ENCODE assay signal across 33 mouse cellular contexts in the genomic region with DNA sequence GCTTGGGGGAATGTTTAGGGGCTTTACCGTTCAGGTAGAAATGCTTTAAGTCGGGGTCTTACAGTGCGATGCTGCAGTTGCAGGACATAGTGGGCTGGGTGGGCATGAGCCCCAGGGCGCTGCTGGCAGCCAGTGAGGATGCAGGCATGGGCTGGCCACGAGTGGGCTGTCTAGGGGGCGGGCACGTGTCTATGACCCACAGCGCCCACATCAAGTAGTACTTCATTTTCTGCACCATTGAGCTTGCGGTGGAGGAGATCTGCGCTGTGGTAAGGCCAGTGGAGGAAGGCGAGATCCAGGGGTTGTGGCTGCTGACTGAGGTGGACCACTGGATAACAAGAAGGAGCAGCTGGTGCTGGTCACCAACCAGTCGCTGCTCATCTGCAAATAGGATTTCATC. TPM values are rescaled to one million over a fixed set of nuclear protein-coding genes. Genes with fewer than 3 reads are reported as not detected.
DNase-seq lines count a peak whose midpoint lies in the region; ATAC-seq and TF ChIP-seq lines count a peak whose summit lies in the region.
"Had no signal": no experiment of that assay in that cellular context is flagged by ENCODE, and none has a peak within 500 bp of the region (broad histone marks: within the 10 kb centered on the region; RNA-seq: fewer than 3 reads in every experiment).

No protein-coding gene starts in this region.

- H3K4me2 ChIP-seq in heart, embryonic 12.5 days = no peak overlapping the region
- peak overlapping the region; percentile 28; the same call in 1 of the 2 replicates for H3K4me2 ChIP-seq in hindbrain, postnatal 0 days (ENCODE audit: low read depth, low read length)
- no peak overlapping the region for H3K4me2 ChIP-seq in hindbrain, embryonic 14.5 days (replicated peaks)
- no peak overlapping the region for H3K4me2 ChIP-seq in kidney, embryonic 16.5 days (replicated peaks; ENCODE audit: low read depth, low read length)
- peak overlapping the region; percentile 20; the same call in 1 of the 2 replicates for H3K4me2 ChIP-seq in midbrain, postnatal 0 days (ENCODE audit: low read depth, low read length, poor library complexity, severe bottlenecking)
- no peak overlapping the region for H3K4me2 ChIP-seq in midbrain, embryonic 11.5 days
- H3K4me2 ChIP-seq: embryonic facial prominence, embryonic 13.5 days; forebrain, embryonic 12.5 days; forebrain, embryonic 15.5 days had no signal

- H3K4me1 ChIP-seq in heart, embryonic 12.5 days (replicated peaks) = no peaks in the 10 kb centered on the region
- H3K4me1 ChIP-seq in hindbrain, postnatal 0 days (ENCODE audit: insufficient read depth, low read length) = no peaks in the 10 kb centered on the region
- no peaks in the 10 kb centered on the region for H3K4me1 ChIP-seq in hindbrain, embryonic 14.5 days (replicated peaks; ENCODE audit: control insufficient read depth, insufficient read depth, low read length)
- no peaks in the 10 kb centered on the region for H3K4me1 ChIP-seq in kidney, embryonic 16.5 days (ENCODE audit: insufficient read depth, low read length)
- no peaks in the 10 kb centered on the region for H3K4me1 ChIP-seq in midbrain, postnatal 0 days (ENCODE audit: insufficient read depth, low read length)
- H3K4me1 ChIP-seq in midbrain, embryonic 11.5 days (ENCODE audit: control insufficient read depth, insufficient read depth, low read length) = no peaks in the 10 kb centered on the region
- H3K4me1 ChIP-seq: embryonic facial prominence, embryonic 10.5 days; embryonic facial prominence, embryonic 13.5 days; forebrain, embryonic 12.5 days; forebrain, embryonic 15.5 days; heart, embryonic 10.5 days had no signal

- peaks cover 17% of the 10 kb centered on the region for H3K27me3 ChIP-seq in heart, embryonic 12.5 days (replicated peaks)
- no peaks in the 10 kb centered on the region for H3K27me3 ChIP-seq in hindbrain, postnatal 0 days (ENCODE audit: insufficient read depth, low read length)
- H3K27me3 ChIP-seq in hindbrain, embryonic 14.5 days (ENCODE audit: control insufficient read depth, insufficient read depth, low read length) = no peaks in the 10 kb centered on the region
- no peaks in the 10 kb centered on the region for H3K27me3 ChIP-seq in kidney, embryonic 16.5 days (ENCODE audit: insufficient read depth, low read length)
- H3K27me3 ChIP-seq in midbrain, postnatal 0 days (ENCODE audit: insufficient read depth, low read length) = no peaks in the 10 kb centered on the region
- no peaks in the 10 kb centered on the region for H3K27me3 ChIP-seq in midbrain, embryonic 11.5 days (ENCODE audit: control insufficient read depth, insufficient read depth, low read length)
- H3K27me3 ChIP-seq: forebrain, embryonic 12.5 days; forebrain, embryonic 15.5 days had no signal

- DNase-seq in heart, adult 11 months = peak; percentile 72
- DNase-seq in hindbrain, postnatal 0 days (ENCODE audit: low spot score) = no peak
- no peak for DNase-seq in hindbrain, embryonic 14.5 days (ENCODE audit: low spot score)
- no peak for DNase-seq in kidney, postnatal 36 days
- DNase-seq in midbrain, postnatal 0 days (ENCODE audit: low spot score) = no peak
- DNase-seq in midbrain, embryonic 11.5 days (ENCODE audit: low spot score, missing footprints) = no peak
- DNase-seq: adrenal gland, adult 8-10 months; adrenal gland, postnatal 25 days; cerebellum, adult 11-12 months; cerebellum, adult 8-10 months; cerebellum, postnatal 10 days; cerebellum, postnatal 36 days; embryo, embryonic 11 days; gastrocnemius, postnatal 25 days; heart, adult 2 months had no signal

- no peak for ATAC-seq in heart, embryonic 12.5 days (ENCODE audit: insufficient number of reproducible peaks, low FRiP score)
- ATAC-seq in hindbrain, postnatal 0 days = peak; percentile 45; the same call in 1 of the 2 replicates
- no peak for ATAC-seq in hindbrain, embryonic 14.5 days (ENCODE audit: low FRiP score)
- peak; percentile 69; the same call in 1 of the 2 replicates for ATAC-seq in kidney, embryonic 16.5 days (ENCODE audit: low FRiP score, low TSS enrichment)
- 0 out of 2 replicates have a peak, but pooled peaks have one; percentile 38 for ATAC-seq in midbrain, postnatal 0 days (ENCODE audit: low FRiP score)
- ATAC-seq in midbrain, embryonic 11.5 days (ENCODE audit: low FRiP score) = no peak
- ATAC-seq: activated CD4-positive, CD25-positive, alpha-beta regulatory T cell, adult 4 months; forebrain, embryonic 15.5 days had no signal

- H3K9me3 ChIP-seq in heart, embryonic 12.5 days (replicated peaks) = no peaks in the 10 kb centered on the region
- no peaks in the 10 kb centered on the region for H3K9me3 ChIP-seq in hindbrain, postnatal 0 days (ENCODE audit: low read length)
- H3K9me3 ChIP-seq in hindbrain, embryonic 14.5 days (ENCODE audit: control insufficient read depth, low read length) = no peaks in the 10 kb centered on the region
- no peaks in the 10 kb centered on the region for H3K9me3 ChIP-seq in kidney, embryonic 16.5 days (ENCODE audit: low read length)
- no peaks in the 10 kb centered on the region for H3K9me3 ChIP-seq in midbrain, postnatal 0 days (ENCODE audit: low read length)
- no peaks in the 10 kb centered on the region for H3K9me3 ChIP-seq in midbrain, embryonic 11.5 days (ENCODE audit: control insufficient read depth, low read length)
- H3K9me3 ChIP-seq: embryonic facial prominence, embryonic 10.5 days; embryonic facial prominence, embryonic 13.5 days; forebrain, embryonic 12.5 days; forebrain, embryonic 15.5 days; heart, embryonic 10.5 days had no signal

- TF ChIP-seq CTCF in hindbrain, postnatal 0 days (IDR thresholded peaks at IDR 0.05; ENCODE audit: low read depth) = no peak
- no peak for TF ChIP-seq CTCF in midbrain, postnatal 0 days (IDR thresholded peaks at IDR 0.05)

- no peak overlapping the region for H3K4me3 ChIP-seq in heart, embryonic 12.5 days
- H3K4me3 ChIP-seq in hindbrain, postnatal 0 days (ENCODE audit: low read length) = no peak overlapping the region
- no peak overlapping the region for H3K4me3 ChIP-seq in hindbrain, embryonic 14.5 days (replicated peaks; ENCODE audit: low read length)
- H3K4me3 ChIP-seq in kidney, embryonic 16.5 days (ENCODE audit: low read length) = no peak overlapping the region
- no peak overlapping the region for H3K4me3 ChIP-seq in midbrain, postnatal 0 days (ENCODE audit: low read depth, low read length)
- no peak overlapping the region for H3K4me3 ChIP-seq in midbrain, embryonic 11.5 days (ENCODE audit: low read depth, low read length)
- H3K4me3 ChIP-seq: embryonic facial prominence, embryonic 10.5 days; embryonic facial prominence, embryonic 13.5 days; erythroblast, embryonic 14.5 days; forebrain, embryonic 12.5 days; forebrain, embryonic 15.5 days; heart, adult 2 months; heart, embryonic 10.5 days had no signal

- H3K9ac ChIP-seq in heart, embryonic 12.5 days = no peak overlapping the region
- H3K9ac ChIP-seq in hindbrain, postnatal 0 days (replicated peaks; ENCODE audit: low read length) = no peak overlapping the region
- no peak overlapping the region for H3K9ac ChIP-seq in hindbrain, embryonic 14.5 days
- H3K9ac ChIP-seq in kidney, embryonic 16.5 days (replicated peaks; ENCODE audit: low read length) = no peak overlapping the region
- H3K9ac ChIP-seq in midbrain, postnatal 0 days (replicated peaks; ENCODE audit: low read length, poor library complexity, severe bottlenecking) = no peak overlapping the region
- no peak overlapping the region for H3K9ac ChIP-seq in midbrain, embryonic 11.5 days (ENCODE audit: low read length)
- H3K9ac ChIP-seq: embryonic facial prominence, embryonic 13.5 days; forebrain, embryonic 12.5 days; forebrain, embryonic 15.5 days had no signal

- 33% methylated on average over 12 of the region's 12 CpGs for WGBS in heart, embryonic 12.5 days
- WGBS in hindbrain, postnatal 0 days = 34% methylated on average over 12 of the region's 12 CpGs
- 36% methylated on average over 12 of the region's 12 CpGs for WGBS in hindbrain, embryonic 14.5 days
- 20% methylated on average over 12 of the region's 12 CpGs for WGBS in kidney, embryonic 16.5 days
- 25% methylated on average over 12 of the region's 12 CpGs for WGBS in midbrain, postnatal 0 days
- 27% methylated on average over 12 of the region's 12 CpGs for WGBS in midbrain, embryonic 11.5 days

- no peaks in the 10 kb centered on the region for H3K36me3 ChIP-seq in heart, embryonic 12.5 days
- no peaks in the 10 kb centered on the region for H3K36me3 ChIP-seq in hindbrain, postnatal 0 days (ENCODE audit: insufficient read depth, low read length)
- no peaks in the 10 kb centered on the region for H3K36me3 ChIP-seq in hindbrain, embryonic 14.5 days (replicated peaks; ENCODE audit: control insufficient read depth, insufficient read depth)
- H3K36me3 ChIP-seq in kidney, embryonic 16.5 days (ENCODE audit: insufficient read depth, low read length) = no peaks in the 10 kb centered on the region
- no peaks in the 10 kb centered on the region for H3K36me3 ChIP-seq in midbrain, postnatal 0 days (ENCODE audit: insufficient read depth, low read length)
- no peaks in the 10 kb centered on the region for H3K36me3 ChIP-seq in midbrain, embryonic 11.5 days (ENCODE audit: control insufficient read depth, insufficient read depth, low read length)
- H3K36me3 ChIP-seq: embryonic facial prominence, embryonic 10.5 days; embryonic facial prominence, embryonic 13.5 days; forebrain, embryonic 12.5 days; forebrain, embryonic 15.5 days; heart, embryonic 10.5 days had no signal

- H3K27ac ChIP-seq in heart, embryonic 12.5 days (ENCODE audit: poor library complexity, severe bottlenecking) = no peak overlapping the region
- H3K27ac ChIP-seq in hindbrain, postnatal 0 days = no peak overlapping the region
- H3K27ac ChIP-seq in hindbrain, embryonic 14.5 days = no peak overlapping the region
- no peak overlapping the region for H3K27ac ChIP-seq in kidney, embryonic 16.5 days (ENCODE audit: low read length)
- H3K27ac ChIP-seq in midbrain, postnatal 0 days (ENCODE audit: low read depth, low read length) = no peak overlapping the region
- no peak overlapping the region for H3K27ac ChIP-seq in midbrain, embryonic 11.5 days (ENCODE audit: low read depth, low read length)
- H3K27ac ChIP-seq: embryonic facial prominence, embryonic 10.5 days; embryonic facial prominence, embryonic 13.5 days; forebrain, embryonic 12.5 days; forebrain, embryonic 15.5 days; heart, adult 2 months; heart, embryonic 10.5 days had no signal

RNA-seq across cellular contexts. Expression of a gene that starts 52.4 kb away (rescaled TPM):
- not detected in 2 replicates for polyA plus RNA-seq in heart, embryonic 12.5 days (2016; fragmentation: Nextera tagmentation; extraction: Ambion mirVana)
- 0.04 TPM in 1 of 2 replicates, not detected in the other for total RNA-seq in hindbrain, postnatal 0 days (2014; rRNA removed)
- polyA plus RNA-seq in hindbrain, postnatal 0 days (2015; fragmentation: Nextera tagmentation; extraction: Ambion mirVana) = not detected in 2 replicates
- polyA plus RNA-seq in hindbrain, embryonic 14.5 days (2014; fragmentation: Nextera tagmentation; extraction: Ambion mirVana) = not detected in 2 replicates
- polyA plus RNA-seq in kidney, embryonic 16.5 days (2015; fragmentation: Nextera tagmentation; extraction: Ambion mirVana) = not detected in 2 replicates
- not detected in 2 replicates for total RNA-seq in midbrain, postnatal 0 days (2014; rRNA removed)
- polyA plus RNA-seq in midbrain, postnatal 0 days (2015; fragmentation: Nextera tagmentation; extraction: Ambion mirVana) = not detected in 2 replicates
- polyA plus RNA-seq in midbrain, embryonic 11.5 days (2014; fragmentation: Nextera tagmentation; extraction: Ambion mirVana) = not detected in 2 replicates
- total RNA-seq: adrenal gland, adult 8-10 months; adrenal gland, postnatal 25 days; ES-E14; gastrocnemius, adult 8-10 months; gastrocnemius, postnatal 25 days; heart, adult 2 months; heart, postnatal 25 days; hematopoietic stem cell, adult 5-6 weeks had no signal
- polyA plus RNA-seq: activated CD4-positive, CD25-positive, alpha-beta regulatory T cell, adult 4 months; brain, embryonic 14.5 days; cortical plate, adult 2 months; embryonic facial prominence, embryonic 10.5 days; embryonic facial prominence, embryonic 13.5 days; erythroblast, embryonic 14.5 days; forebrain, embryonic 12.5 days; forebrain, embryonic 15.5 days; gonadal fat pad, adult 2 months; heart, adult 2 months; heart, embryonic 10.5 days; heart, embryonic 14.5 days; heart, postnatal 0 days had no signal

Comparison
In these comparisons a context has a peak if more than half of its experiments do, and no peak if none do; other contexts are left out.
1. ATAC-seq: peak in hindbrain, postnatal 0 days (single experiment), kidney, embryonic 16.5 days (single experiment) and midbrain, postnatal 0 days (single experiment); none in heart, embryonic 12.5 days (single experiment), hindbrain, embryonic 14.5 days (single experiment) and midbrain, embryonic 11.5 days (single experiment).
2. H3K4me2 ChIP-seq: peak in hindbrain, postnatal 0 days (single experiment) and midbrain, postnatal 0 days (single experiment); none in heart, embryonic 12.5 days (single experiment), hindbrain, embryonic 14.5 days (single experiment), kidney, embryonic 16.5 days (single experiment) and midbrain, embryonic 11.5 days (single experiment).